Mouse (Mus musculus) effector memory CD4-positive, alpha-beta T cell, adult 7 months (primary cell): ENCODE data around the gene Klre1. TPM values are rescaled to one million over a fixed set of nuclear protein-coding genes. Genes with fewer than 3 reads are reported as not detected.

ENCODE experiments used
- polyA plus RNA-seq: library from polyadenylated mRNA; unstranded; fragments of 100-300 nt; shearing (Covaris generic); gene quantifications from one replicate; pipeline ENCODE4 v1.2.1, GENCODE M21; 2017

Gene Klre1
- polyA plus RNA-seq = 1.4 TPM

GRCm38 (mm10) chr6:129577605-129578004, at the start of gene Klre1:
Gene Klre1, plus strand, starts transcription at chr6:129577905.

GRCm38 (mm10) chr6:129532942-129533860, 44.5 kb upstream of the Klre1 start, which contains the start of gene Gabarapl1:
Gene Gabarapl1, plus strand, starts transcription at chr6:129533160.

GRCm38 (mm10) chr6:129591508-129591907, 13.8 kb downstream of the Klre1 start, which contains the start of gene Klrd1:
Gene Klrd1, plus strand, starts transcription at chr6:129591782.

GRCm38 (mm10) chr6:129623735-129624134, 46.0 kb downstream of the Klre1 start, which contains the start of gene Klrk1:
Gene Klrk1, minus strand, starts transcription at chr6:129623864.

Other genes with a start within 250 kb of the Klre1 start
- gene 4922502D21Rik, start 246.1 kb upstream of the Klre1 start, polyA plus RNA-seq = not detected
- 0.83 TPM for gene Clec12a, start 235.2 kb upstream of the Klre1 start, polyA plus RNA-seq
- gene Clec12b, start 192.0 kb upstream of the Klre1 start, polyA plus RNA-seq = not detected
- 0.20 TPM for gene Clec1b, start 180.6 kb upstream of the Klre1 start, polyA plus RNA-seq
- not detected for gene Clec9a, start 169.0 kb upstream of the Klre1 start, polyA plus RNA-seq
- not detected for gene Clec1a, start 125.9 kb upstream of the Klre1 start, polyA plus RNA-seq
- gene Olr1, start 70.7 kb upstream of the Klre1 start, polyA plus RNA-seq = not detected
- not detected for gene Tmem52b, start 65.3 kb upstream of the Klre1 start, polyA plus RNA-seq
- 55.7 TPM for gene Gabarapl1, start 44.7 kb upstream of the Klre1 start, polyA plus RNA-seq
- 53.0 TPM for gene Klrd1, start 13.9 kb downstream of the Klre1 start, polyA plus RNA-seq
- gene Klrk1, start 46.0 kb downstream of the Klre1 start, polyA plus RNA-seq = 219 TPM
- gene Klrc3, start 65.4 kb downstream of the Klre1 start, polyA plus RNA-seq = not detected
- 16.1 TPM for gene Klrc2, start 82.8 kb downstream of the Klre1 start, polyA plus RNA-seq
- 391 TPM for gene Klrc1, start 101.1 kb downstream of the Klre1 start, polyA plus RNA-seq
- not detected for gene Klri1, start 139.2 kb downstream of the Klre1 start, polyA plus RNA-seq
- 1.3 TPM for gene Klri2, start 162.6 kb downstream of the Klre1 start, polyA plus RNA-seq
- gene Gm156, start 206.4 kb downstream of the Klre1 start, polyA plus RNA-seq = not detected